Mouse (Mus musculus): ENCODE results near the gene Disc1. TPM values are rescaled to one million over a fixed set of nuclear protein-coding genes. Genes with fewer than 3 reads are reported as not detected.

Gene Disc1
- polyA plus RNA-seq, 2 experiments from 2014 or later = 0.37 to 0.56 TPM

GRCm38 (mm10) chr8:125224271-125224699 is 170.3 kb downstream of the Disc1 start:
- no peak for ATAC-seq

- no peak for ATAC-seq
Observed at GRCm38 (mm10) chr8:125225266-125225665, 171.3 kb downstream of the Disc1 start.

- no peak for ATAC-seq
Observed at GRCm38 (mm10) chr8:125226989-125227624, 173.1 kb downstream of the Disc1 start.

- ATAC-seq = no peak
Observed at GRCm38 (mm10) chr8:125230526-125231131, 176.6 kb downstream of the Disc1 start.

DNA sequence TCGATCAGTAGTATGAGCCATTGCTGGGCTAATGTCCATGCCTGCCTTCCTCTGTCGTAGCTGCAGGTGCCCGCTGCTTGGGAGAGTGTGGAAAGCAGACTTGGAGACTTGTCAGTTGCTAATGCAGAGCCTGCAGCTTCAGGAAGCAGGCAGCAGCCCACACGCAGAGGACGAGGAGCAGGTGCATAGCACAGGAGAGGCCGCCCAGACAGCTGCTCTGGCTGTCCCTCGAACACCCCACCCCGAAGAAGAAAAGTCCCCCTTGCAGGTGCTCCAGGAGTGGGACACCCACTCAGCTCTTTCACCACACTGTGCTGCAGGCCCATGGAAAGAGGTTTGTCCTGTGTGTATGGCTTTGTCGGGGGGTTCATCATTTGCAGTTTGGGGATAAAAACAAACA is 178.7 kb downstream of the Disc1 start:
- no peak for ATAC-seq

- no peak for ATAC-seq
Observed at GRCm38 (mm10) chr8:125235898-125236835, 182.2 kb downstream of the Disc1 start.

DNA sequence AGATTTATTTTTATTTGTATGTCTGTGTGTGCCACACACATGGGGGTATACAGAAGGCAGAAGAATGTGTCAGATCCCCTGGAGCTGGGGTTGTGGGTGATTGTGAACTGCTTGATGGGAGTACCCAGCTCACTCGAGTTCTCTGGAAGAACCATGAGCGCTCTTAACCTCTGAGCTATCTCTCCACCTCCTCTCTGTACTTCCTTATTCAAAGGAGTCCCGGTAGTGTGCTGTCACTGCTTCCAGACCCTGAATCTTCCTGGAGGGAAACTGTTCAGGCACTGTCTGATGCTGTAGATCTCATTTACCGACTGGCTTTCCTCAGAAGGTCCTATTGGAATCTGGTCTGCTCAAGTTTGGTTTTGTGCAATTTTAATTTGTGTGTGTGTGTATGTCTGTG is 186.8 kb downstream of the Disc1 start:
- ATAC-seq = no peak

DNA sequence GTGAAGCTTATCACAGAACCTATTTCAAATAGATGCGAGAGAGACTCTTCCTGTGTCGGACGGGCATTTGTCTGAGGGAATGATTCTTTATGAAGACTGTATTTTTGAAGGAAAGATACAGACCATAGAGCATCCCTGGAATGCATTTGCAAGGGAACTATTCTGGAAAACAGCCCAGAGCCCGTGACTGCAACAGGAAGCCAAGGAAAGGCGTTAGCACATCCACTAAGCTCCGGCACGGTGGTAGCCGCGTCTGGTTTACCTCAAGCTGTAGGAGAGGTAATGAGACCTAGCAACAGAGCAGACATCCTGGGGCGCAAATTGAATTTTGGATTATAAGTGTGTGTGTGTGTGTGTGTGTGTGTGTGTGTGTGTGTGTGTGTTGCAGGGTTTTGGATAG is 188.4 kb downstream of the Disc1 start:
- no peak for ATAC-seq

DNA sequence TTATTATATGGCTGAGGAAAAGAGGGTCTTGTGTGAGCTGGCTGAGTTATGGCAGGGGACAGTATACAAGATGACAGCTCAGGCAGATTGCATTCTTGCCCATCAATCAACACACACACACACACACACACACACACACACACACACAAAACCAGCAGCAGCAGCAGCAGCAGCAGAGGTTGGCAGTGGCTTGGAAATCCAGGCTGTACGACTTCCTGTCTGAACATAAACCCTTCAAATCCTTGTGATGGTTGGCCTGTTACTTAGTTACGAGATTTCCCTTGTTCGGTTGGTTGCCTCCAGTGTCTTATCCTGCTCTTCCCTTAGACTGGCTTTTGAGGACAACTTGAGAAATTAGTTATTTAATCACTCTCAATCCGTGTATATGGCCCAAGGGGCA is 188.9 kb downstream of the Disc1 start:
- ATAC-seq = no peak

- ATAC-seq = no peak
Observed at GRCm38 (mm10) chr8:125246737-125247292, 192.8 kb downstream of the Disc1 start.

- ATAC-seq = no peak
Observed at GRCm38 (mm10) chr8:125247349-125247748, 193.4 kb downstream of the Disc1 start.

DNA sequence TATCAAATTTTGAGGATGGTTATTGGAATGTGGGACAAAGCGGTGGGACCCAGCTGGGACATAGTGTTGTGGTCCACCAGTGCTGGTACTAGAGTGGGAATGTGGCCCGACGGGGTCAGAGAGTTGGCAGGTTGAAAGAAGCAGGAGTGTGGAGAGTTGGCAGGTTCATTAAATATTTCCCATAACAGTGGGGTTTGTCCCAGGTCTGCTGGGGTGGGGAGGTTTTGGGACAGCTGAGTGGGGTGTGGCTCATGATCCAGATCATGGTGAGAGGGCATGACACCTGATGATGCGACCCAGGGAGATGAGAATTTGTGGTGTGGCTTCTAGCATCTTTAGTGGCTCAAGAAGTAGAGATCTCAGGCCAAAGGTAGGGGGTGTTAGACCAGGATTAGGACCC is 199.0 kb downstream of the Disc1 start:
- no peak for ATAC-seq

DNA sequence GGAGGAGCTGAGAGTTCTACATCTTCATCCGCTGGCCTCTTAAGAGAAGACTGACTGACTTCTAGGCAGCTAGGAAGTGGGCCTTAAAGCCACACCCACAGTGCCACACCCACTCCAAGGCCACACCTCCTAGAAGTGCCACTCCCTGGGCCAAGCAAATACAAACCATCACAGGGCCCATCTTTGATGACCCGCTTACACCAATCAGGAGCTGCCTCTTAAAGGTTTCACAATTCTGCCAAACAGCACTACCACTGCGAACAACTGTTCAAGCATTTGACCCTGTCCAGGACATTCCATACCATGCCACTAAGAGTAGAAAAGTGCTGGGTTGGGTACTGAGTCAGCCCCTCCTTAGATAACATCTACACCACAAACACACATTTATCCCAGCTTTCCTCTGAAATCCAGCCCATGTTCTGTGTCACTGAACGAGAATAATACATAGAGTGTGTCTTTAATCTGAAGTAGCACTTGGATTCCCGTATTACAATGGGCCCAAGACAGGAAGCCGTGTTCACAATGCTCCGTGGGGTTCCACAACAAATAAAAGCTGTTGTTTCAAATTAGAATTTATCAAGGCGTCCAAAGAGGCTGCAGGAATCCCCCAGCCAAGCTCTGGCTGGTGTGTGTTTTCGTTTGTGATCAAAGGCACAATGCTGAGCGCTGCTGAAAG is 199.6 kb downstream of the Disc1 start:
- ATAC-seq = peak; percentile 27

- peak; percentile 72 for ATAC-seq
Observed at GRCm38 (mm10) chr8:125254188-125255005, 200.4 kb downstream of the Disc1 start.

DNA sequence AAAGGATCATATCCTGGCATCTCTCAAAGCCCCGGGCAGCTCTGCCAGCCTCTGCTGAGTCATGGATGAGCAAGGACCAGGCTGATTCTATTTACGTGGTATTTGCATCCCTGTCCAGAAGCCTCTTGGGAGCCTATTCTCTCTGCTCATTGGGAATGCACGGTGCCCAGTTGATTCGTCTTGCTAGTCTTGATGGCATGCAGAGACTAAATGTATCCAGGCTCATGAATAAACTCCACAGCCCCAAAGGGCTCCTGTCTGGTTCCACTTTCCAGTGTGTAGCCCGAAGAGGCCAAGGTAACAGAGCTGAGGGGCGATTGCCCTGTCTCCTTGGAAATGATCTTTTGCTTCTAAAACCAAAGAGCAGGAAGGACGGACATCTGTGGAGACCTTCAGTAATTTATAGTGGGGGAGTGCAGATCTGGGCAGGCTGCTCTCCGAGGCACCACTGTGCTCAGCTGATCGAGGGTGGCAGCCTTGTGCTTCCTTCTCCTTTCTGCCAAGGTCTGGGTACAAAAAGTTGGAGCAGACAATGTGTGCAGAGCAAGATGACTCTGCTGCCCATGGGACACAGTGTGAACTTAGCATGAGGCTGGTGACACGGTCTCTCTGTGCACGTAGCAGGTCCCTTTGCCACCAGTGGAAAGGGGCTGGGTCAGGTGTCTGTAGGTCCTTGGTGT is 201.2 kb downstream of the Disc1 start:
- ATAC-seq = no peak

- ATAC-seq = no peak
Observed at GRCm38 (mm10) chr8:125257660-125258059, 203.7 kb downstream of the Disc1 start.

GRCm38 (mm10) chr8:125258806-125259500 is 205.0 kb downstream of the Disc1 start:
- ATAC-seq = no peak

- no peak for ATAC-seq
Observed at GRCm38 (mm10) chr8:125268181-125268705, 214.2 kb downstream of the Disc1 start.

- no peak for ATAC-seq
Observed at GRCm38 (mm10) chr8:125270292-125270691, 216.3 kb downstream of the Disc1 start.

DNA sequence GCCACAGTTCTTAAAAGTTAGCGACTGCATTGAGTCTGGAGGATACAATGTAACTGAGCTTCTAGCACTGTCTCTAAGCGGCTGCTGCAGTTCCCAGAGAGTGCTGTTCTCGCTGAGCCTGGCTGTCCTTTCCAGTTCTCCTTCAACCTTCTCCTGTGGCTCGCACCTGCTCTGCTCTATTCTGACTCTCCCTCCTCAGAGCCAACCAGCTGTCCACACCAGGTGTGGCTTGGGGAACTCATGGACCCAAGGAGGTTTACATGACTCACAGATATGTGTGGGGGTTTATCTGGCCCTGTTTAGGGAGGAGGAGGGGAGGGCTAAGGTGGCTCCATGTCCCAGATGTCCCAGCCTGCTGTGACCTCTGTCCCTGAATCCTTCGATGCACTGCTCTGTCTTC is 217.4 kb downstream of the Disc1 start:
- ATAC-seq = no peak

All from activated CD4-positive, CD25-positive, alpha-beta regulatory T cell, adult 4 months (primary cell).